Mouse (Mus musculus) intestine, embryonic 15.5 days (tissue): Measurements from ENCODE around the gene Stk16. TPM values are rescaled to one million over a fixed set of nuclear protein-coding genes. Genes with fewer than 3 reads are reported as not detected.

Experiments
- ATAC-seq: fragments of 200-750 bp; cut with Nextera tagmentation; 2 replicates; pipeline ENCODE4 v1.8.0; 2017; ENCODE audit warnings: moderate TSS enrichment, moderate library complexity
- H3K27ac ChIP-seq: fragments of 300-500 bp; sonication (generic); 2 replicates; pipeline ENCODE4 v1.5.1; 2015; ENCODE audit warnings: mild to moderate bottlenecking, inconsistent platforms
- H3K27me3 ChIP-seq: fragments of 300-500 bp; sonication (generic); replicated peaks from 2 replicates; pipeline ENCODE4 v1.6.1; 2015; ENCODE audit warnings: inconsistent platforms
- H3K36me3 ChIP-seq: fragments of 300-500 bp; sonication (generic); 2 replicates; pipeline ENCODE4 v1.6.1; 2015; ENCODE audit warnings: inconsistent platforms
- H3K4me1 ChIP-seq: fragments of 300-500 bp; sonication (generic); replicated peaks from 2 replicates; pipeline ENCODE4 v1.6.1; 2015; ENCODE audit warnings: inconsistent platforms
- H3K4me2 ChIP-seq: fragments of 300-500 bp; sonication (generic); replicated peaks from 2 replicates; pipeline ENCODE4 v1.6.1; 2015; ENCODE audit warnings: mild to moderate bottlenecking, inconsistent platforms
- H3K4me3 ChIP-seq: fragments of 300-500 bp; sonication (generic); replicated peaks from 2 replicates; pipeline ENCODE4 v1.5.1; 2015; ENCODE audit warnings: inconsistent platforms
- H3K9ac ChIP-seq: fragments of 300-500 bp; sonication (generic); 2 replicates; pipeline ENCODE4 v1.6.1; 2015; ENCODE audit warnings: inconsistent platforms
- H3K9me3 ChIP-seq: fragments of 300-500 bp; sonication (generic); 2 replicates; pipeline ENCODE4 v1.6.1; 2016; ENCODE audit warnings: inconsistent platforms
- WGBS: fragments of 180-500 bp; shearing (Covaris S2); methylation state at CpG from one replicate; pipeline ENCODE4 v1.1.7; 2015; 5-methylcytosine and 5-hydroxymethylcytosine counted together
- polyA plus RNA-seq: library from polyadenylated mRNA; unstranded; fragments of >200 nt; fragmentation: Nextera tagmentation; extraction: Ambion mirVana; gene quantifications from 2 replicates; pipeline ENCODE4 v1.2.1, GENCODE M21; 2015

Stk16 gene
- polyA plus RNA-seq, 1 experiment from 2014 or later, result 110 TPM

DNA sequence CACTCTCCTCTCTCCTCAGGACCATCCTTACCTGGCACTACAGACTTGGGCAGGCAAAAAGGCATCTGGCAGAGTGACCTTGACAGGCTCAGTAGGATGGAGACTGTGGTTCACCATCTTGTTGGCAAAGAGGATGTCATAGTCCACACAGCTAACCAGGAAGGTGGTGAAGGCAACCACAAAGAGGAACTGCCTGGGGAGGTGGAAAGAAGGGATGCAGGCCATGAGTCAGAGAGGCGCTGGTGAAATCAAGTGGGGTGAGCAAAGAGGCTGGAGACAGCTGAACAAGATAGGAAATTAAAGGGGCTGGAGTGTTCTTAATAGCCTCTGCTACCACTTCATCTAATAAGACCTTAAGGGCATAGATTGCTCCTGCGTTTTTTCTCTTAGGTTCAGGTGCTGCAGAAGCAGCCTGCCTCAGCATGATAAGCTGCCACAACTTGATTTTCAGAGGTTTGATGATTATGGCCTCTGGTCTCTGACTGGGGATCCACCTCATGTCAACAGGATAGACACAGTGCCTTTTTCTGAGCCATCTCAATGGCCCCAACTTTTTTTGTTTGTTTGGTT, 22.6 kb upstream of the Stk16 start:
- Histone ChIP-seq H3K27ac (no peak overlapping the region), H3K4me1 (peaks cover 12% of the 10 kb centered on the region; the same call in 1 of the 2 replicates), H3K4me3 (no peak overlapping the region), H3K4me2 (no peak overlapping the region), H3K27me3 (no peaks in the 10 kb centered on the region), H3K9me3 (no peaks in the 10 kb centered on the region), H3K36me3 (peaks cover 35% of the 10 kb centered on the region), H3K9ac (no peak overlapping the region)
- 89% methylated on average over 2 of the region's 2 CpGs for WGBS
- ATAC-seq, result no peak

DNA sequence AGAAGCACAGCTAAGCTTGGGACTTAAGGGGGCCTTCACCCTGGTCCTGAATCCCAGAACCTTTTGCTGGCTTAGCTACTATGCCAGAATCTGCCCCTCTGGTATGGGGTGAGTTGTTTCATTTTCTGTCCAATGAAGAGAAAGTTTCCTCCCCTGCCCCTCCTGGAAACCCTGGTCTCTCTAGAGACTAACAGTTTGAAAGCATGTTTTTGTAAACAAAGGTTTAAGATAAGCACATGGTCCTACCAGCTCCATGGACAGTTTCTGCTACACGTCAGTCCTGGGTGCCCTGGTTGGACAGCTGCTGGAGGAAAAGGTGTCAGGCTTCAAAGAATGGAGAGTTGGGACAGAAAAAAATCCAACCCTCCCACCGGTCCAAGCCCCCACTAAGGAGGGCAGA, 20.1 kb upstream of the Stk16 start:
- Histone ChIP-seq H3K4me2 (peak overlapping the region; percentile 84), H3K36me3 (peaks cover 20% of the 10 kb centered on the region), H3K27ac (no peak overlapping the region), H3K4me3 (peak overlapping the region; percentile 77; the same call in 1 of the 2 replicates), H3K9ac (peak overlapping the region; percentile 83; the same call in 1 of the 2 replicates), H3K27me3 (no peaks in the 10 kb centered on the region), H3K4me1 (peaks cover 12% of the 10 kb centered on the region; the same call in 1 of the 2 replicates), H3K9me3 (no peaks in the 10 kb centered on the region)
- WGBS, result 33% methylated on average over 2 of the region's 2 CpGs
- ATAC-seq, result no peak

DNA sequence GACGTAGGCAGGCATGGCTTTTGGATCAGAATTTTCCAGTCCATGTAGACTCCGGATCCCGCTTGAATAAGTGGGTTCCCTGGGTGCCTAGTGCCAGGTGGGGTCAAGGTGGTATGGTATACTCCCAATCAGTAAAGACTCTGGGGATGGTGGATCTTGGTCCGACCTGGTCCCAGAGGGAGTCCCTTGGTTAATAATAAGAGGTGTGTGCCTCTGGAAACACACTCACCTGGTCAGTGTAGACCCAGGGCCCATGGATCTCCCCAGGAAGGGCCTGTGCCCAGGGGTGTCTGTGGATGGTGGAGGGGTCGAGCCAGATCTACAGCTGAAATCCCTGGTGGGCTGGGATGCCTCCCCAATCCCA, 19.4 kb upstream of the Stk16 start:
- peak overlapping the region; percentile 83 for H3K9ac ChIP-seq
- peaks cover 12% of the 10 kb centered on the region; the same call in 1 of the 2 replicates for H3K4me1 ChIP-seq
- no peak for ATAC-seq
- no peaks in the 10 kb centered on the region for H3K27me3 ChIP-seq
- peak overlapping the region; percentile 89 for H3K27ac ChIP-seq
- H3K4me2 ChIP-seq, result peak overlapping the region; percentile 84
- peak overlapping the region; percentile 77 for H3K4me3 ChIP-seq
- H3K36me3 ChIP-seq, result peaks cover 18% of the 10 kb centered on the region
- 46% methylated on average over 5 of the region's 5 CpGs for WGBS
- H3K9me3 ChIP-seq, result no peaks in the 10 kb centered on the region

DNA sequence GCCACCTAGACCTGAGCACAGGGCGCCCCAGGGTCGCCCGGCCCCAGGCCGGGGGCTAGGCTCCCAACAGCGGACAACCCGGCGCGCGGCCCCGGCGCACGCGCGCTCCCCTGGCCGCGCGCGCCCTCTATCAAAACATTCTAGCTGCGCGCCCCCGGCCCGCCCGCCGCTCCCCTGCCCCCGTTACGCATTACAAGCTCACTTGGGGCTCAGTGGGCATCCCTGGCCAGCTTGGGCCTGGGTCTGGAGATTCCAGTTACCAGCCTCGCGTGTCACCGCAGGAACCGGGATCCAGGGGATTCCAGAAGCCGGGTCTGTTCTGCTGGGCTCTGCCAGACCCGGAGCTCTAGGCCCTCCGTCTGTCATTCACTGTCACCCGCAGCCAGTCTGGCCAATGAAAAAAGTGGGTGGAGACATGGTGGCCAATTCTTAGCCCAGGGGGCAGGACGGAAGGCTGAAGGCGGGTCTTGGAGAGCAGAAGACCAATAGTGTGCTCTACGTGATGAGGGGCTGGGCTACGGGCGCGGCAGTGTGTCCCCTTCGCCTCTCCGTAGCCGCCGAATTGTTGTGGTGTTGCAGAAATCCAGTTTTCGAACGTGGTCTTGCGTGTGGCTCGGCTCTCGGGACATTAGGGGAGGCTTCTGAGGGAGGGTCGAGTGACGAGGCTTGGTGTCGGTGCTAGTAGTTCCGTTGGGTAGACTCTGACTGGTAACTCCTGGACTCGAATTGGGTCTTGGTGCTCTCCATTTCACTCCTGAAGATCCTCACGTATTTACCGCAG, 18.8 kb upstream of the Stk16 start, which contains the start of the genes Ankzf1 and Atg9a:
TSS of gene Ankzf1 (plus strand) at position 530 of the 781 bp plus-strand sequence.
TSS of gene Atg9a (minus strand) at position 575 of the 781 bp plus-strand sequence.
- Histone ChIP-seq H3K4me2 (peak within 1 kb of the TSS; percentile 84), H3K4me3 (peak within 1 kb of the TSS; percentile 77), H3K9me3 (no peaks in the 10 kb centered on the region), H3K9ac (peak within 1 kb of the TSS; percentile 83), H3K27ac (peak within 1 kb of the TSS; percentile 90), H3K4me1 (peaks cover 12% of the 10 kb centered on the region; the same call in 1 of the 2 replicates), H3K36me3 (peaks cover 18% of the 10 kb centered on the region), H3K27me3 (no peaks in the 10 kb centered on the region)
- peak; percentile 99 for ATAC-seq
- WGBS, result under 1% methylated on average over 56 of the region's 56 CpGs

DNA sequence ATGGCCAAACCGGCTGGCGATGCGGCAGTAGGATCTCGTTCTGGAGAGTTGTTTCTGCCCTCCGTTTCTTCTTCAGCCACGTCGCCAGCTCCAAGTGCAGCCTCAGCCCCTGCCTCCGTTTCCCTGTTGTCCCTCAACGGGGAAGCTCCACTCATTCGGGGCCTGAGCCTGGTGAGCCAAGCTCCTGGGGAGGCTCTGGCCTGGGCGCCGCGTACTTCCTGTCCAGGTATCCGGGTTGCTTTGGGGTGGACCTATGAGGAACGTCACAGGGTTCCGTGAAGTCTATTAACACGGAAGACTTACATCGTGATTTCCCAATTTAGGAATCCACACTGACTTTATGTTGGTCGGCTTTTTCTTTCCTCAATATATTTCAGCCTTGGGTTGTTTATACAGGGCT, 18.2 kb upstream of the Stk16 start:
- Histone ChIP-seq H3K27ac (peak overlapping the region; percentile 90), H3K9me3 (no peaks in the 10 kb centered on the region), H3K9ac (peak overlapping the region; percentile 74), H3K27me3 (no peaks in the 10 kb centered on the region), H3K4me1 (peaks cover 12% of the 10 kb centered on the region; the same call in 1 of the 2 replicates), H3K4me2 (peak overlapping the region; percentile 84), H3K4me3 (peak overlapping the region; percentile 77), H3K36me3 (peaks cover 19% of the 10 kb centered on the region)
- ATAC-seq, result peak; percentile 76
- under 1% methylated on average over 19 of the region's 19 CpGs for WGBS

DNA sequence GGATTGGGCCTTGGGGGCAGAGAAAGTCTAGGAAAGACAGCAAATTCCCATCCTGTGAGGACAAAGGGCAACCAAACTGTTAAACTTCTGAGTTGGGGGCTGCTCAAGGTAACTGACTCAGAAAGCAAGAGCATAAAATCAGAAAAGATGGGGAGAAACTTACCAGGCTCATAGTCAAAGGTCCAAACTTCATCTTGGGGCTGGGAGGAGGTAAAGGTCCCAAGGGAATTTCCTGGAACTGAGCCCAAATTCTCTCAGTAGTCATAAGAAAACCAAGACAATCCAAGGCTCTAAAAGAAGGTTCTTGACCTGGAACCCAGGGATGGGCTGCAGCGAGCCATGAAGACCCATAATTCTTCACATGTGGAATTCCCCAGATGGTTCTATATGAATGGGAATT, 9.4 kb upstream of the Stk16 start:
- WGBS, result 86% methylated on average over 1 of the region's 1 CpGs
- Histone ChIP-seq H3K27me3 (no peaks in the 10 kb centered on the region), H3K9ac (no peak overlapping the region), H3K4me2 (no peak overlapping the region), H3K27ac (no peak overlapping the region), H3K36me3 (peaks cover 35% of the 10 kb centered on the region), H3K4me3 (no peak overlapping the region), H3K9me3 (no peaks in the 10 kb centered on the region), H3K4me1 (no peaks in the 10 kb centered on the region)
- no peak for ATAC-seq

DNA sequence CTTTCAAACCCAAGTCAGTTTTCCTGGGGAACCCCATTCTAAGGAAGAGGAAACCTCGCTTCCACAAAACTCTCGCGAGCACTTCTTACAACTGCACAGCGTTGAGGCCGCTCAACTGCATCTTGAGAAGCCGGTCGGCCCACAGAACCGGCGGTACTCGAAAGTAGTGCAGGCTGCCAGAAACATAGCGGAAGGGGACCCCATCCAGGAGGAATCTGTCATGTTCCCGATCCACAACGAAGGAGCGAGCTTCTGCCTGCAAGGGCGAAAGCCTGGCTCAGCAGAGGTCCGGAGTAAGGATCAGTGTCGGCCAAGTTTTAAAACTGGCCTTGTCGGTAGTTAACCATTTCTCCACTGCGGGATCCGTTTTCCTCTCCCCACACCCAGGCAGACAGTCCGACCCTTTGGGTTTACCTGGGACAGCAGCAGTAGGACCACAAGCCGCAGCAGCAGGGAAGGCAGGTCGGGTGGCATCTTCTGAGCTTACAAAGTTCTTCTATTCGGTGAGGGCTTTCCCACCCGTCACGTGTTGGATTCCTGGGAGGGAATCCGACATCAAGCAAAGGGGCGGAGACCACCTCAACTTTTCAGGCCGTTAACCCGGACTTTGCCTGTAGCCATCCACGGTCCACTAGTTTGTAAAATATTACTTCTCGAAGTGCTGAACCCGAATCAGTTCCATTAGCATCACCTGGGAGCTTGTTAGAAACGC, 1.5 kb upstream of the Stk16 start:
- peak overlapping the region; percentile 65 for H3K4me2 ChIP-seq
- no peak overlapping the region for H3K27ac ChIP-seq
- H3K27me3 ChIP-seq, result no peaks in the 10 kb centered on the region
- H3K9me3 ChIP-seq, result no peaks in the 10 kb centered on the region
- ATAC-seq, result no peak
- H3K4me3 ChIP-seq, result peak overlapping the region; percentile 35
- peak overlapping the region; percentile 52 for H3K9ac ChIP-seq
- H3K4me1 ChIP-seq, result peaks cover 29% of the 10 kb centered on the region
- H3K36me3 ChIP-seq, result peaks cover 6% of the 10 kb centered on the region; the same call in 1 of the 2 replicates
- WGBS, result 8% methylated on average over 34 of the region's 34 CpGs

DNA sequence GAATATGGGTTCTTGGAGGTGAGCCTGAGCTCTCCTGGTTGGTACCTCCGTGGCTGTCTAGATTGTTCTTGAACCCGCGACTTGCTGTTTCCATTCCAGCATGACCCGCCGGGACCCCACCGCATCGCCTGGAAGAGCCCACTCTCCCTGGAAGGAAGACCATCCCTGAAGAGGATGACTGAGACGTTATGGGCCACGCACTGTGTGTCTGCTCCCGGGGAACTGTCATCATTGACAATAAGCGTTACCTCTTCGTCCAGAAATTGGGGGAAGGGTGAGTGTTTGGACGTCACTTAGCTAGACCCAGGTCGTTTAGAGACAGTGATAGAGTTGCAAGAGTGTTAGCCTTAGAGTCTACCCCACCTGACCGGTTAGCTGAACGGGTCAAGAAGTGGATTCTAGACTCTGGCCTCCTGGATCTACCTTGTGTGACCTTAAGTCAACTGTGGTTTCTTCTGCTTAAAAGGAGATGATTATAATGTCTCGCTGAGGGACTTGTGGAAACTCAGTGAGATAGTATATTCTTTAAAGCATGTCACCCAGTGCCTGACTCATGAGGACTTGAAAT, 587 bp downstream of the Stk16 start:
- no peak for ATAC-seq
- H3K36me3 ChIP-seq, result peaks cover 12% of the 10 kb centered on the region; the same call in 1 of the 2 replicates

DNA sequence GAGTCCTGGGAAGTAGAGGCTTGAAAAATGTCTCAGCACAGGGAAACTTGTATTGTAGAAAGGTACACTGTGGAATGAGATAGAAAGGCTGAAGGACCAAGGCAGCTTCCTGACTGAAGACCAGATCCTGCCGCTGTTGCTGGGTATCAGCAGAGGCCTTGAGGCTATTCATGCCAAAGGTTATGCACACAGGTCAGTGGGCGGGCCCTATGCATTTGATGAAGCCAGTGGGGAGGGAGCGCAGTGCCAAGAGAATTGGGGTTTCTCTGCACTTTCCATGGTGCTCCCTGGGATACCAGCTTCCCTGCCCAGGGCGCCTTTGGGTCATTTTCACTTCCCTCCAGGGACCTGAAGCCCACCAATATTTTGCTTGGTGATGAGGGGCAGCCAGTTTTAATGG, 1.9 kb downstream of the Stk16 start:
- WGBS, result 73% methylated on average over 4 of the region's 4 CpGs
- H3K27ac ChIP-seq, result no peak overlapping the region
- H3K9me3 ChIP-seq, result no peaks in the 10 kb centered on the region
- H3K9ac ChIP-seq, result no peak overlapping the region
- peak overlapping the region; percentile 20; the same call in 1 of the 2 replicates for H3K4me2 ChIP-seq
- peaks cover 12% of the 10 kb centered on the region; the same call in 1 of the 2 replicates for H3K36me3 ChIP-seq
- H3K4me1 ChIP-seq, result peaks cover 37% of the 10 kb centered on the region
- H3K27me3 ChIP-seq, result no peaks in the 10 kb centered on the region; the same call in 1 of the 2 replicates
- H3K4me3 ChIP-seq, result no peak overlapping the region
- ATAC-seq, result no peak

More for the DNA sequence above, 587 bp downstream of the Stk16 start:
- Histone ChIP-seq H3K9ac (peak overlapping the region; percentile 94), H3K9me3 (no peaks in the 10 kb centered on the region), H3K4me2 (peak overlapping the region; percentile 85), H3K27ac (peak overlapping the region; percentile 63), H3K4me3 (peak overlapping the region; percentile 86), H3K27me3 (no peaks in the 10 kb centered on the region), H3K4me1 (peaks cover 35% of the 10 kb centered on the region)
- WGBS, result 11% methylated on average over 17 of the region's 17 CpGs

DNA sequence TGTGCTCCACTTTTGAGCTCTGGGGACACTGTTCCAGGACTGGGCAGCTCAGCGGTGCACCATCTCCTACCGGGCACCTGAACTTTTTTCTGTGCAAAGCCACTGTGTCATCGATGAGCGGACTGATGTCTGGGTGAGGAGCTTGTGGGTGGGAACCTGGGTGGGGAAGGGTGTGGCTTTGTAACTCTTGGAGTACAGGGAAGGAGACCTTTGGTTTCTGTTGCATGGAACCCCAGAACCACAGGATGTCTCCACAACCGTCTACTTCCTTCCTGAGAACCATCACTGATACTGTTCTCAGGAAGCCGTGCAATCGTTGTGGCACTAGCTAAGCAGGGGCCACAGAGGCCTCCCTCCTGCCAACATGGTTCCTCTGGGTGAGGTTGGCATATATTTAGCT, 2.5 kb downstream of the Stk16 start:
- no peak overlapping the region for H3K4me3 ChIP-seq
- H3K27ac ChIP-seq, result no peak overlapping the region

DNA sequence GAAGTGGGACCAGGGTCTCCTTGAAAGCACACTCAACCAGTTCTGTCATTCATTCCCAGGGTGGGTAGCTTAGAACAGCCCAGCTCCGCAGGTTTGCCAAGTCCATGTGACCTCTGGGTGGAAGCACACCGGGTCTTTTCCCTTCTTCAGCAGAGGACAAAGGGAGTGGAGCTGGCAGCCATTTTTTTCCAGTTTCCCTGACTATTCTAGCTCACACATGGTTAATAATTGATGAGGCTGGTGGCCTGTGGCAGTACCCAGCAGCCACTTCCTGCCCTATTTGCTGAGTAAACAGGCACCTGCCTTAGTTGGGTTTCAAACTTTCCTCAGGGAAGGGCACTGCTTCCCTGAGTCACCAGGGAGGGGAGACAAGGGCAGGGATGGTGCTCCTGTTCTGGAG, 3.8 kb downstream of the Stk16 start:
- peak; percentile 49 for ATAC-seq
- Histone ChIP-seq H3K9me3 (no peaks in the 10 kb centered on the region), H3K4me1 (peaks cover 43% of the 10 kb centered on the region), H3K27ac (peak overlapping the region; percentile 82), H3K36me3 (peaks cover 12% of the 10 kb centered on the region; the same call in 1 of the 2 replicates), H3K4me2 (peak overlapping the region; percentile 36), H3K9ac (peak overlapping the region; percentile 27; the same call in 1 of the 2 replicates), H3K27me3 (peaks cover 9% of the 10 kb centered on the region), H3K4me3 (no peak overlapping the region)
- WGBS, result 47% methylated on average over 2 of the region's 2 CpGs

More for the DNA sequence above, 2.5 kb downstream of the Stk16 start:
- Histone ChIP-seq H3K4me1 (peaks cover 37% of the 10 kb centered on the region), H3K9ac (no peak overlapping the region), H3K36me3 (peaks cover 12% of the 10 kb centered on the region; the same call in 1 of the 2 replicates), H3K9me3 (no peaks in the 10 kb centered on the region), H3K27me3 (no peaks in the 10 kb centered on the region; the same call in 1 of the 2 replicates), H3K4me2 (peak overlapping the region; percentile 20; the same call in 1 of the 2 replicates)
- ATAC-seq, result no peak
- 78% methylated on average over 7 of the region's 7 CpGs for WGBS
